Mouse (Mus musculus): ENCODE results near the gene Itgb4. TPM values are rescaled to one million over a fixed set of nuclear protein-coding genes. Genes with fewer than 3 reads are reported as not detected.

The Itgb4 gene
- polyA plus RNA-seq, 1 experiment from 2014 or later = 1.9 TPM

DNA sequence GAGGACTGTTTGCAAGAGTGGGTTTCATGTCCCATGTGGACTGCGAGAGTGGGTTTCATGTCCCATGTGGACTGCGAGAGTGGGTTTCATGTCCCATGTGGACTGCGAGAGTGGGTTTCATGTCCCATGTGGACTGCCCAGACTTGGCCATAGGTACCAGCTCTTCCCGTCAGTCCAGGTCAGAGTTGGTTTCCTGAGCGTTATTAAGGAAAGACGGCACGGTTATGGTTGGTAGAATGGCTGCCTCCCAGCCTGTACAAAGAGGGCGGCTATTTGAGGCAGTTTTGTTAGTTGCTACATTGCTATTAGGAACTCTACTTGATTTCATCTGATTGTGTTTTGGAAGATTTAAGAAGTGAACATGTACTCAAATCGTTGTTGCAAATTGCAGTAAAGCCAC lies 63.3 kb downstream of the Itgb4 start:
- ATAC-seq (ENCODE audit: low FRiP score, low read depth) = no peak
- Histone ChIP-seq H3K36me3 (peaks cover 20% of the 10 kb centered on the region; the same call in 1 of the 2 replicates), H3K9ac (no peak overlapping the region), H3K4me1 (replicated peaks) (0 out of 2 replicates have a peak, but pooled peaks cover 3% of the 10 kb centered on the region), H3K27me3 (no peaks in the 10 kb centered on the region), H3K27ac (replicated peaks) (no peak overlapping the region), H3K9me3 (no peaks in the 10 kb centered on the region), H3K4me2 (no peak overlapping the region), H3K4me3 (no peak overlapping the region)
- WGBS = 94% methylated on average over 9 of the region's 9 CpGs

DNA sequence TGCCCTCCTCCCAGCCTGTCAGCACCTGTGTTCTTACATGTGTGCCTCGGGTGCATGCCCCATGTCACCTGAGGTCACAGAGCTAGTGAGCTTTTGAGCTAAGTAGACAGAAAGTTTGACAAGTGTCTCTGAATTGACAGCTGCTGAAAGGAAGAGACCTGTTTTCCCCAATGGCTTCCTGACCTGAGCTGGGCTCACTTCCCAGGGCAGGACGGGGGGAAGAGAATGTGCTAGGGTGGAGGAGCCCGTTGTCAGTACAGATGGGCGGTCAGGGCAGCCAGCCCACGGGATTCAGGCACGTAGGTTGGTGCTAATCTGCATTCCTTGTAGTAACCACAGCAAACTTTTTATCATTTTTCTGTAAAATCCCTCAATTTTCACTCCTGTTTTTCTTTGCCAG lies 66.1 kb downstream of the Itgb4 start:
- no peaks in the 10 kb centered on the region for H3K27me3 ChIP-seq
- no peaks in the 10 kb centered on the region for H3K9me3 ChIP-seq
- WGBS = 91% methylated on average over 6 of the region's 6 CpGs
- no peak overlapping the region for H3K27ac ChIP-seq (replicated peaks)
- peaks cover 16% of the 10 kb centered on the region; the same call in 1 of the 2 replicates for H3K36me3 ChIP-seq
- no peak overlapping the region for H3K4me3 ChIP-seq
- no peak for ATAC-seq (ENCODE audit: low FRiP score, low read depth)
- no peak overlapping the region for H3K9ac ChIP-seq
- H3K4me1 ChIP-seq (replicated peaks) = no peaks in the 10 kb centered on the region
- H3K4me2 ChIP-seq = no peak overlapping the region

DNA sequence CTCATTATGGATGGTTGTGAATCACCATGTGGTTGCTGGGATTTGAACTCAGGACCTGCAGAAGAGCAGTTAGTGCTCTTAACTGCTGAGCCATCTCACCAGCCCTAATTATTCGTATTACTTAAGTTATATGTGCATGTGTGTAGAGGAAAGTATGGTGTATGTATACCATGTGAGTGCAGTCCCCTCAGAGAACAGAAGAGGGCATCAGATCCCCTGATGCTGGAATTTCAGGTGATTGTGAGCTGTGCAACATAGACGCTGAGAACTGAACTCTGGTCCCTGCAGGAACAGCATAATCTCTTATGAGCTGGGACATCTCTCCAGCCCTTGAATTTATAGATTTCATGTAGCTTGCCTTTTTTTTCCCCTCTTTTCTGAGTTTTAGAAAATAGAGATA lies 67.3 kb downstream of the Itgb4 start:
- no peaks in the 10 kb centered on the region for H3K4me1 ChIP-seq (replicated peaks)
- H3K9me3 ChIP-seq = no peaks in the 10 kb centered on the region
- H3K27ac ChIP-seq (replicated peaks) = no peak overlapping the region
- H3K4me2 ChIP-seq = no peak overlapping the region
- no peak overlapping the region for H3K9ac ChIP-seq
- H3K27me3 ChIP-seq = no peaks in the 10 kb centered on the region
- peaks cover 16% of the 10 kb centered on the region; the same call in 1 of the 2 replicates for H3K36me3 ChIP-seq
- WGBS = 98% methylated on average over 2 of the region's 2 CpGs
- no peak overlapping the region for H3K4me3 ChIP-seq
- no peak for ATAC-seq (ENCODE audit: low FRiP score, low read depth)

DNA sequence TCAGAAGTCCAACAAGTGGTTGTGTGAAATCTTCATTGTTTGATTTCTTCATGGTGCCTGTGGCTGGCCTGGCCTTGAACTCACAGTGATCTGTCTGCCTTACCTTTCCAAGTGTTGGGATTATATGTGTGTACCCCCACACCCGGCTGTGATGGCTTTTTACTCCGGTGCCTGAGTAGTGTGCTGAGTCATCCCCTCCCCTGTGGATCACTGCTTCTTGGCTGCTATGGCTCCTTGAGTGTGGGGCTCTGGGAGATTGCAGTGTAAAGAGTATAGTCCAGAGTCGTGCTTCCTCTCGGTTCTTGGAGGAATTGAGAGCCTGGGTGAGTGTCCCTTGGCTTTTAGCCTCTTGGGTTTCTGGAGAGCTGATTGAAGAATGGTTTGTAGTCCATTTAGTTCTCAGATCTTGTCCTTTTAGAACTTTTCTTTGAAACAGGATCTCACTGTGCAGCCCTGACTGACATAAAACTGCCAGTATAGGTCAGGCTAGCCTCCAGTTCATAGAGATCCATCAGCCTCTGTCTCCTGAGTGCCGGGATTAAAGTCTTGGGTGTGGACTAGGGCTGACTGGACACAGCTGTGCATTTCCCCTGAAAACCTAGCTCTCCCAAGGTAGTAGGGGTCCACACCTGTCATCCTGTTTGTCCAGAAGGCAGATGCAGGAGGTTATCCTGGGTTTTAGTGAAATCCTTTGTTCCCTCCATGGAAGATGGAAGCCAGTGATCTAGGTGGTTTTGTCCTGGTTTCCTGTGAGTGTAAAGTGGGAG lies 68.0 kb downstream of the Itgb4 start:
- no peaks in the 10 kb centered on the region for H3K4me1 ChIP-seq (replicated peaks)
- H3K27ac ChIP-seq (replicated peaks) = no peak overlapping the region
- H3K9me3 ChIP-seq = no peaks in the 10 kb centered on the region
- H3K36me3 ChIP-seq = peaks cover 20% of the 10 kb centered on the region; the same call in 1 of the 2 replicates
- no peaks in the 10 kb centered on the region for H3K27me3 ChIP-seq
- WGBS = 94% methylated on average over 5 of the region's 5 CpGs
- no peak overlapping the region for H3K9ac ChIP-seq
- no peak overlapping the region for H3K4me2 ChIP-seq
- no peak overlapping the region for H3K4me3 ChIP-seq
- no peak for ATAC-seq (ENCODE audit: low FRiP score, low read depth)

DNA sequence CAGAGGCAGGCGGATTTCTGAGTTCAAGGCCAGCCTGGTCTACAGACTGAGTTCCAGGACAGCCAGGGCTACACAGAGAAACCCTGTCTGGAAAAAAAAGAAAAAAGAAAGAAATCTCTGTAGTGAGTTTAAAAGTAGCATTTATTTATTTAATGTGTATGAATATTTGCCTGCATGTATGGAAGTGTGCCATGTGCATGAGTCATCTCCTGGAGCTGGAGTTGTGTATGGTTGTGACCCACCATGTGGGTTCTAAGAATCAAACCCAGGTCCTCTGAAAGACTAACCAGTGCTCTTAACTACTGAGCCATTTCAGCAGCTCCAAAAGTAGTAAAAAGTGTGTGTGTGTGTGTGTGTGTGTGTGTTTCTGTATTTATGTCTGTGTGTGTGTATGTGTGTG lies 68.8 kb downstream of the Itgb4 start:
- Histone ChIP-seq H3K9ac (no peak overlapping the region), H3K9me3 (no peaks in the 10 kb centered on the region), H3K4me2 (no peak overlapping the region), H3K27ac (replicated peaks) (no peak overlapping the region), H3K4me1 (replicated peaks) (no peaks in the 10 kb centered on the region), H3K36me3 (peaks cover 27% of the 10 kb centered on the region; the same call in 1 of the 2 replicates), H3K4me3 (no peak overlapping the region), H3K27me3 (no peaks in the 10 kb centered on the region)
- ATAC-seq (ENCODE audit: low FRiP score, low read depth) = no peak
- WGBS = 96% methylated on average over 1 of the region's 1 CpGs

DNA sequence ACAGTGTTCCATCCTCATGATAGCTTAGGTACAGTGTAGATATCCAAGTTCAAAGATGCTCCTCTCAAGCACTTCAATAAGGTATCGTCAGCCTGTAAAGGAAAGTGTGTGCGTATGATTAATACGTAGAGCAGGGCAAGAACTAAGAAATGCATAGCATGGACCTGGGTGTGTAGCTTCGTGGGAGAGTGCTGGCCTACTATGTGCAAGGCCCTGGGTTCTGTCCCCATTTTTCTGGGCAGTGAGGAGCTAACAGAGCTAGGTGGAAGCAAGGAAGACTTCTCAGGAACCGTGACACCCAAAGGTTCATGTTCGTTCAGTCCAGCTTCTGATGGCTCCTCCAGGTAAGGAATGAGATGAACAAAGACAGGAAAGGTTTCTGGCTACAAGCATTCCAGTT lies 70.7 kb downstream of the Itgb4 start:
- no peaks in the 10 kb centered on the region for H3K27me3 ChIP-seq
- ATAC-seq (ENCODE audit: low FRiP score, low read depth) = no peak
- no peak overlapping the region for H3K4me2 ChIP-seq
- 95% methylated on average over 6 of the region's 6 CpGs for WGBS
- no peak overlapping the region for H3K4me3 ChIP-seq
- H3K36me3 ChIP-seq = peaks cover 35% of the 10 kb centered on the region
- H3K9me3 ChIP-seq = no peaks in the 10 kb centered on the region
- H3K27ac ChIP-seq (replicated peaks) = no peak overlapping the region
- H3K9ac ChIP-seq = no peak overlapping the region
- no peaks in the 10 kb centered on the region for H3K4me1 ChIP-seq (replicated peaks)

DNA sequence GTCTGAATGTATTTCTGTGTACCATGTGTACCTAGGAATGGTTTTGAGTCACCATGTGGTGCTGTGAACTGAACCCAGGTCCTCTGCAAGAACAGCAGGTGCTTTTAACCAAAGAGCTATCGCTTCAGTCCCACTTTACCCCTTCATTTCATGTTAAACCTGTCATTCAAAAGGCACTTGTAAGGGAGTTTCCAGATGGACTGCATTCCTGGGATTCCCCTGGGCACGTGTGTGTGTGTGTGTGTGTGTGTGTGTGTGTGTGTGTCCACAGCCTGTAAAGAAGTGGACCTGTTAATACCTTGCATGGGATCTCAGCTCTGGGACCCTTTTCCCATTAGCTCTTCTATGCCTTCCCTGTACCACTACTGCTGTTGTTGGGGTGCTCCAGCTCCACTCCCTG lies 75.1 kb downstream of the Itgb4 start:
- WGBS = 90% methylated on average over 2 of the region's 2 CpGs
- Histone ChIP-seq H3K9me3 (no peaks in the 10 kb centered on the region), H3K9ac (no peak overlapping the region), H3K4me3 (no peak overlapping the region), H3K36me3 (peaks cover 59% of the 10 kb centered on the region), H3K4me1 (replicated peaks) (no peaks in the 10 kb centered on the region), H3K27me3 (no peaks in the 10 kb centered on the region), H3K4me2 (no peak overlapping the region), H3K27ac (replicated peaks) (no peak overlapping the region)
- no peak for ATAC-seq (ENCODE audit: low FRiP score, low read depth)

DNA sequence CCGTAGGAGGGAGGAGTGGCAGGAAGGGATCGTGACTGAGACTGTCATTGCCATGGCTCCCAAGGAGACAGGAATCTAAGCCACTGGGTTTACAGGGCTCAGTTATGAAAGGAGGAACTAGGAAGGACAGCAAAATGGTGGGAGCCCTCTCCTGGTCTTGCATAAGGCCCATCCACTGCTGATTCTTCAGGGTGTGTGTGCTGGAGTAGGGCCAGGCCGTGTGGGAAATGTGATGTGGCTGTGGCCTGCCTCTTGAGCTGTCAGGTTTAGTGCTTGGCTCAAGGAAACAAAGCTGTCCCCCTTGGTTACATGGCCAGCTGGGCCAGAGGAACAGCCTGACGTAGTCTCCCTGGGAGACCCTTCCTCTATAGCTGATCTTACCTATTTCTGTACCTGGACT lies 75.7 kb downstream of the Itgb4 start:
- Histone ChIP-seq H3K27me3 (no peaks in the 10 kb centered on the region), H3K9ac (no peak overlapping the region), H3K27ac (replicated peaks) (no peak overlapping the region), H3K4me1 (replicated peaks) (no peaks in the 10 kb centered on the region), H3K4me3 (no peak overlapping the region), H3K9me3 (no peaks in the 10 kb centered on the region), H3K36me3 (peaks cover 65% of the 10 kb centered on the region), H3K4me2 (no peak overlapping the region)
- no peak for ATAC-seq (ENCODE audit: low FRiP score, low read depth)
- 85% methylated on average over 4 of the region's 4 CpGs for WGBS

DNA sequence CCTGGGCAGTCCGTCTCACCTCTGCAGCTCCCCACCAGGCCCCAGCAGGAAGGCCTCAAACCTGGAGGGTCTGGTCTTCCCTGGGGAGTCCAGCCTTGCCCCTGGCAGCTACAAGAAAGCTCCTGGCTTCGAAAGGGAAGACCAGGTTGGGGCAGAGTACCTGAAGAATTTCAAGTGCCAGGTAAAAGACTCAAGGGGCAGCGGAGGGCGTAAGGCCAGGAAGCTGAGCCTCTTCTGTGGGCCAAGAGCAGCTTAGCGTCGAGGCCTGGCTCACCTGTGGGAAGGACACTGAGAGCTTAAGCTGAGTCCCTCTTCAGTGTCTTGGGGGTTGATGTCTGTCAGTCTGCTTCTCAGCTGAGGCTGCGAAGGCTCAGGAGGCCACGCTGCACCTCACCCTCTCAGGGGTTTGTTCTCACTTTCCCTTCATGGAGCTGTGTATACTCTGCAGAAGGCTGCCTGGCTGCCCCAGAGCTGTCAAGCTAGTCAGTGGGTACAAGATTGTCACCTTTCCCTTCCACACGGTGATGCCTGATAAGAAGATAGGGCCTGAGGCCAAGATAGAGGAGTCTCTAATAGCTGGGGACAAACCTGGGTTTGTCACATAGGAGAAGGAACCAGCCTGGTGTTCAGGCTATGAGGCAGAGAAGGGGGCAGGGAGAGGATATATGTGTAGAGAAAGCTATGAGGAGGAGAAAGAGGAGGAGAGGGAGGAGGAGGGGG lies 79.2 kb downstream of the Itgb4 start:
- Histone ChIP-seq H3K36me3 (peaks cover 83% of the 10 kb centered on the region), H3K4me1 (replicated peaks) (no peaks in the 10 kb centered on the region)
- WGBS = 96% methylated on average over 9 of the region's 9 CpGs

DNA sequence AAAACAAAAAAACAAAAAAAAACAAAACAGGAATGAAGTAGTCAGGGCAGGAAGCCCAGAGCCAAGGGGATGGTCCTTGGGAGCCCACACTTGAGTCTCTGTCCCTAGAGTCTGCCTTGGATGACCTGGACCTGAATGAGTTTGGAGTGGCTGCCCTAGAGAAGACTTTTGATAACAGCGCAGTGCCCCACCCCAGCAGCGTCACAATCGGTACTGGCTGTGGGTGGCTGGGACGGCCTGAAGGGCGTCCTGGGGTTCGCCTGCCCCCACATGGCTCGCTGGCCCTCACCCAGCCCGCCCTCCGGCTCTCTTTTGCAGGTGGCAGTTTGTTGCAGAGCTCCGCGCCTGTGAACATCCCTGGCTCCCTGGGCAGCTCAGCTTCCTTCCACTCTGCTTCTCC lies 81.4 kb downstream of the Itgb4 start:
- H3K36me3 ChIP-seq = peaks cover 82% of the 10 kb centered on the region
- H3K4me2 ChIP-seq = no peak overlapping the region
- no peak for ATAC-seq (ENCODE audit: low FRiP score, low read depth)
- no peak overlapping the region for H3K9ac ChIP-seq
- H3K4me3 ChIP-seq = no peak overlapping the region
- no peaks in the 10 kb centered on the region for H3K4me1 ChIP-seq (replicated peaks)
- no peak overlapping the region for H3K27ac ChIP-seq (replicated peaks)
- no peaks in the 10 kb centered on the region for H3K27me3 ChIP-seq
- H3K9me3 ChIP-seq = no peaks in the 10 kb centered on the region
- WGBS = 98% methylated on average over 11 of the region's 11 CpGs

More for the DNA sequence above, 79.2 kb downstream of the Itgb4 start:
- Histone ChIP-seq H3K4me2 (no peak overlapping the region), H3K9ac (no peak overlapping the region), H3K9me3 (no peaks in the 10 kb centered on the region), H3K27ac (replicated peaks) (no peak overlapping the region), H3K27me3 (no peaks in the 10 kb centered on the region), H3K4me3 (no peak overlapping the region)
- no peak for ATAC-seq (ENCODE audit: low FRiP score, low read depth)

DNA sequence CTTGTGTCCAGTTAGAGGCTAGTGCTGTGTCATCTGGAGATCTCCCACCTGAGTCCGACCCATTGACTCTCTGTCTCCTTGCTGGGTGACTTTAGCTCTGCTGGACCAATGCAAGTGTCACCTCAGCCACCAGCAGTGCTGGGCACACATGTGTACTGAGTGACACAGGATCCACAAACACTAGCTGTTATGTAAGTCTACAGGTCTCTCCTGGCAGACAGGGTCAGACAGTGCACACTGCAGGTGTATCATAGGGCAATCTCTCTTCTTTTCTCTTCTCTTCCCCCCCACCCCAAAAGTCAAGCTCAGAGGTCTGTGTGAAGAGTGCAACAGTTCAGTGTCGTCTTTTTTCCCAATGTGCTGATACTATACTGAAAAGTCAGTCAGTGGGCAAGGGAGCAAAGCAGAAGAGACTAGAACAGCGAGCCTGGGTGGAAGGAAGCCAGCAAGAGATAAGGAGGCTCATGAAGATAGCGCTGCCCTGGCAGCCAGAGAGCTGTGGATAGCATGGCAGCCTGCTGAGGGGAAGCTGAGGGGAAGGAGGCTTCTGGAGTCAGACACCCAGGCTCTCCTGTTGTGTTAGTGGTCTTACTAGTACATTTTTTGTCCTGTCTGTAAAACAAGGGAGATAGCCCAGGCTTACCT lies 82.8 kb downstream of the Itgb4 start:
- Histone ChIP-seq H3K4me1 (replicated peaks) (no peaks in the 10 kb centered on the region), H3K9me3 (no peaks in the 10 kb centered on the region), H3K27ac (replicated peaks) (no peak overlapping the region), H3K4me3 (no peak overlapping the region), H3K4me2 (no peak overlapping the region), H3K36me3 (peaks cover 74% of the 10 kb centered on the region), H3K9ac (no peak overlapping the region), H3K27me3 (no peaks in the 10 kb centered on the region)
- 93% methylated on average over 4 of the region's 4 CpGs for WGBS
- ATAC-seq (ENCODE audit: low FRiP score, low read depth) = no peak
